Mouse (Mus musculus) neural tube, embryonic 10.5 days (tissue): Measurements from ENCODE around the gene Tmem19.

ENCODE experiments used
- DNase-seq: peaks from one replicate; pipeline ENCODE4 v3.0.0-alpha.2; 2017; ENCODE audit warnings: low spot score; ENCODE audit errors: extremely low spot score

The Tmem19 gene

DNA sequence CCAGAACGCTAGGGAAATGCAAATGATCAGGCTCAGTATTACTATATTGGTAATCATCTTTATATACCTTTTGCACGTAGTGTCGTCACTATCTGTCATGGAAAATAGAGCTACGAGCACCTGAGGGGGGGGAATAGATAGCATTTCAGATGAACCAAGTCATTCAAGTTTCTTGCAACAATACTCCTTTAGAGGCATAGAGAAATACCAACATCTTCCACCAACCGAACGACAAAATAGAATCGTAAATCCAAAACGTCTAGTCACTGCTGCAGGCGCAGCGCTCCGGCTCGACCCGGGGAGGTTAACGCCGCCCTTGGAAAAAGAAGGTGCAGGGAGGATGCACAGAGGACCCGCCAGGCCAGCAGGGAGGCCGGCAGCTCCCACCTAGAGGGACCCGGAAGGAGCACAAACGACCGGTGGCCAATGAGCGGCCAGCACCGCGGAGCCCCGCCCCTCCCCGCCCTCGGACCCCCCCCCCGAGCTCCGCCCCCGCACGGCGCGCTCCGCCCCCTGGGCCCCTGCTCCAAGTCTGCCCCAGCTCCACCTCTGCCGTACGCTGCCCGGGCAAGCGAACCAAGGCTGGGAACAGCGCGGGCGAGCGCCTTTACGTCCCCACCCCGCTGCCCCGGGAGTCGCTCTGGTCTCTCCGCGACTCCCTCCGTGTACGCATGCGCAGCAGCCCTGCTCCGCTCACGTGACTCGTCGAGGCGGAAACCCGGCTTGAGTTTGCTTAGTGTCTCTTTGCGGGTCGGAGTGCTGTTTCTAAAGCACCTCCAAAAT is at the start of gene Tmem19:
Tmem19 (minus strand) TSS at position 662 of the 783 bp plus-strand sequence.
- DNase-seq = peak; percentile 97

DNA sequence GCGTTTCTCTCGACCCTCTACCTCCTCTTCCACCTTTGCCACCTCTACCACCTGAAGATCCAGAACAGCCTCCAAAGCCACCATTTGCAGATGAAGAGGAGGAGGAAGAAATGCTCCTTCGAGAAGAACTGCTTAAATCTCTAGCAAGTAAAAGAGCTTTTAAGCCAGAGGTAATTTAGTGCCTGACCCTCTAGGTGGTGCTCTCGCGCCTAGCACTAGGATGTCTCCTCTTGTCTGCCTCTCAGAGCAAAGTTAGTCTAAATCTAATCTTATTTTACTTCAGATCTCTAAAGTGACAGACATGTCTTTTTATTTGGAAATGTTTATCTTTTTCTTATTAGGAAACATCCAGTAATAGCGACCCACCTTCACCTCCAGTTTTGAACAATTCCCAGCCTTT is 44.1 kb upstream of the Tmem19 start:
- peak; percentile 47 for DNase-seq

DNA sequence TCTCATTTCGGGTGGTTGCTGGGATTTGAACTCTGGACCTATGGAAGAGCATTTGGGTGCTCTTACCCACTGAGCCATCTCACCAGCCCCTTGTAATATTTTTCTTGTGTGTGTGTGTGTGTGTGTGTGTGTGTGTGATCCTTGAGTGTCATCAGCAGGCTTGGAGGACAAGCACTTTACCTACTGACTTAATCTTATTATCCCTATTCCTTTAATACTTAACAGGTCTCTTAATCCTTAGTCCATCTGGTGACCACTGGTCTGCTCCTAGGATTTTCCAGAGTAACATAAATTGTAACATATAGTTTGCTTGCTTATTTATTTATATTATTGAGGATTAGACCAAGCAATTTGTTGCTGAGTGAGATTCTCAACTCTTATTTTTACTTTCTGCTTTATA is 29.6 kb upstream of the Tmem19 start:
- DNase-seq = no peak

DNA sequence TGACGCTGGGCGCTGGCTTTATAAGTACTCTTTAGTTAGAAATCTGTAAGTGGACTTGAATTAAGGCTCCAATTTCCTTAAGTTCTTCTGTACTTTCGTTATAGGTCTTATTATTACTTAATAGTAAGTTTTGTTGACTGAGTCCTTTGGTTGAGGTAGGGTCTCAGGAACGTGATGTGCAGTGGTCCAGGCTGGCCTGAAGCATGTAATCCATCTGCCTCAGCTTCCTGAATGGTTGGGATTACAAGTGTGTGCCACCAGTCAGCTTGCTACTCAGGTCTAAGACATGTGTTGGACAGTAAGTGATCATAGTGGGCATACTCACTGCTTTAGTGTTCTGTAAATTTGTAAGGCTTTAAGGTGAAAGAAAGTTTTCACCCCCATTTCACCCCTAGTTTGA is 28.8 kb upstream of the Tmem19 start:
- DNase-seq = no peak

DNA sequence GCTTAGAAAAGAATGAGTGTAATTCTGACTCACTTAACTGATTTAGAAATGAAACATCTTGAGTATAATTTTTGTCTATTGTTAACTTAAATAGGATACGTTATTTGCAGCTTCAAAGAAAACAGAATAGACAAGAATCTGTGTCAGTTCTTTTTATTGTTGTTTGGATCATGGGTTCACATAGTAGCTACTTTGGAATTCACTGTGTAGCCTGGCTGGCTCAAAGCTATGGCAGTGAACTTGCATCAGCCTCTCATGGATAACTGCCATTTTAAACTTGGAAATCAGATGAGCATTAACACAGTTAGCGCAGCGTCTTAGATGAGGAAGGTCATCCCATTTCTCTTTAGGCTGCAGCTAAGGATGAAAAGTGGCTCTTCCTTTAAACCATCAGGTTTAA is 25.6 kb upstream of the Tmem19 start:
- no peak for DNase-seq

DNA sequence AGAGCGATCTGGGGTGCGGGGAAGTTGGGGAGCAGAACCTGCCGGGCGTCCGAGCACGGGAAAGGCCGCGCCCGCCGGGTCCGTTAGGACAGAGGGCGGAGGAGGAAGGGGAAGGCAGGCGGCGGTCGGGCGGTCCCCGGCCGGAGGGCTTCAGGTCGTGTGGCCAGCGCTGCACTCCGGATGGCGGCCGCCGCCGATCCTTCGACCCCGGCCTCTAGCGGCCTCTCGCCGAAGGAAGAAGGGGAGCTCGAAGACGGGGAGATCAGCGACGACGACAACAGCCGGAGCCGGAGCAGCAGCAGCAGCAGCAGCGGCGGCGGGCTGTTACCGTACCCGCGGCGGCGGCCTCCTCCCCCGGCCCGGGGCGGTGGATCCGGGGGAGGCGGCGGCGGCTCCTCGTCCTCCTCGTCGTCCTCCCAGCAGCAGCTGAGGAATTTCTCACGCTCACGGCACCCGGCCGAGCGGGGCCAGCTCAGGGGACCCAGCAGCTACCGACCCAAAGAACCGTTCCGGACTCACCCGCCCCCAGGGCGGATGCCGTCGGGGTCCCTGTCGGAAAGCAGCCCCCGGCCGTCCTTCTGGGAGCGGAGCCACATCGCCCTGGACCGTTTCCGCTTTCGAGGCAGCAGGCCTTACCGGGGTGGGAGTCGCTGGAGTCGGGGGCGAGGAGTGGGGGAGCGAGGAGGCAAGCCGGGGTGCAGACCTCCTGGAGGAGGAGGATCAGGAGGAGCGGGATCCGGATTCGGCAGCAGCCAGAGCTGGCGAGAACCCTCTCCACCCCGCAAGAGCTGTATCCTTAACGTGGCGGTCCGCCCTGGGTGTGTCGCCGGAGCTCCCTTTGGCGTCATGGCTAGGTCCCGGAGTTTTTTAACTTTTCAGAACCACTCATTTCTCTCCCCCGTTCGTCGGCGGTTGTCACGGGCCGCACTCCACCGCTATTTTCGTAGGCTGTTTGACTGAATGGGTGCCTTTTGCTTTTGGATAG is 23.0 kb upstream of the Tmem19 start:
- DNase-seq = peak; percentile 78

DNA sequence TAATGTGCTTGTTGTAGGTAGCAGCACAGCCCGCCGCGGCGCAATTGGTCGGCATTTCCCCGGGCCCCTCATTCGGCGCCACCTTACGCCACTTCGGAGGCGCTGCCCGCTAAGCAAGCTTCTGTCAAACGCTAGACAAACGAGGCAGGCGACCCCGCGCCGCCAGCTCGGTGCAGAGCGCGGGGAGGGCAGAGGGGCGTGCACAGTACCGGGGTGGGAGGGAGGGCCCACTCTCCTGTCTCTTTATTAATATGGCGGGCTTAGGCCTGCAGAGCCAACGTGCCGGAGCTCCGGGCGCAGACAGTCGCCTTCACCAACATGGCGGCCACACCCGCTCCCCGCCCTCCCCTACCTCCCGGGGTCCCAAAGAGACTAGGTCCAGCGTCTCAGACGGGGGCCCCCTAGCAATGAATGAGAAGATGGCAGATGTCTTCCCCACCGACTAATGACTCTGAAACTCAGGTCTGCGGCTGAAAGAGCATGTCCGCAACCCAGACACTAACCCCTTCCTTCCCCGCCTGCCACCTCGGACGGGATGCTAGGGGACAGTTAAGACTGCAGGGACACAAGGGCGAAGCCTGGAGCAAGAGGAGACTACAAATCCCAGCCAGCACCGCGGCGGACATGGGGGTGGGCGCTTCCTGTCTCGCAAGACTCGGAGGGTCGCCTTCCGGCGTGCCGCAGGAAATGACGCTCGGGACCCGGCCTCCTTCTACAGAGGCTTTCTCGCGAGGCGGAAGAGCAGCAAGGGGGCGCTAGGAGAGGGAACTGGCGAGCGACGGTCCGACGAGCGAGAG is 22.1 kb upstream of the Tmem19 start, which contains the start of the genes Thap2 and Zfc3h1:
Thap2 (minus strand) TSS at position 223 of the 797 bp plus-strand sequence.
Zfc3h1 (plus strand) TSS at position 739 of the 797 bp plus-strand sequence.
- peak; percentile 97 for DNase-seq

DNA sequence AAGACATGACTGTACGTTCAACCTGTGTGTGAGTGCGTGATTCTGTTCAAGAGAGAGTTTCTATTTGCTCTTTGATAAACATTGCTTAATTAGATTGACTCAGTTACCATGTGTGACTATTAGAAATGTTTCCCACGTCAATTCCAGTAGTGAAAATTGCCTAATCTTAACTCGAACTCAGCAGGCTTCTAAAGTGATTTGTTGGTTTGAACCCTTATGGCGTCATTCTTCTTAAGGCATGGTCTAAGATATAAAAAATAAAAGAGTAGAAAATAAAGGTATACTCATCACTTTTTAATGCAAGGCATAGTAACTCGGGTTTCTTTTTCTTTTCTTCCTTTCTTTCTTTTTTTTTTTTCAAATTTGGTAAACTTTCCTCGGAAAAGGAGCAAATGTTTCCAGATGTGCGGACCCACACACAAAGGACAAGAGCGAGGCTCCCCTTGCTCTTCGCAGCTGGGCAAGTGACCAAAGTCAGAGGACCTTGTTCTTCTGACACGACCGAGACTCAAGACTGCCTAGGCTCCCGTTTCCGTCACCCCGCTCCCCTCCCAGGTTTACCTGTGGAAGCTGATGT is 21.4 kb upstream of the Tmem19 start:
- no peak for DNase-seq

DNA sequence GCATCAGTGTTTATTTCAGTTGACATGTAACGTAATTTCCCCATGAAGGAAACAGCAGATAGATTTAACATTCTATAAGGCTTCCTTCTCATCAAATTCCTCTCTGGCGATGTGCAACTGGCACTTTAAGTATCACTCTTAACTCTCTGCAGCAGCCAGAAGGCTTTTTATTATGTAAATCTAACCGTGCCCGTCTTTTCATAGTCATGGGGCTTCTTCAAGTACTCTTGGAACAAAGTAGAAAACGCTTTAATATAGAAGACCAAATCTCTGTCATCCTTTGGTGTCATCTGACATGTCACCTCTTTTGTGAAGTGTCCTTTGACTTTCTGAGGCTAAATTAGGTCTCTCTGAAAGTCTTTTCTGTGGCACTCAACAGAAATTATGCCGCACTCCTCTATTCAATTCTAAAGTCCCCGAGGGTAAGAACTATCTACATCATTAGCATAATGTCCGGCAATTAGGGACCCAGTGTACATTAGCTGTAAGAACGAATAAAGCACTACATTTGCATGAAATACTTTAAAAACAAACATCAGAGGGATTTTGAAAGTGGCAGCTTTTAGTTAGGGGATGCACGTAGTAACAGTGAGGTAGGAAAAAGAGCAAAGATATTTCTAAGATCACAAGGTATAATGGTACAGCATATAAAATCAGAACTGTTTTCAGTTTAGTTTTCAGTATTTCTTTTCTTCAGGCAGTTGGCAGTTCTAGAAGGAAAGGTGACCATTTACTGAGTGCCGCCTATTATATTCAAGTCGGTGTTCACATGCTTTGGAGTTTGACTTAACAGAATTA is 20.7 kb upstream of the Tmem19 start:
- no peak for DNase-seq

DNA sequence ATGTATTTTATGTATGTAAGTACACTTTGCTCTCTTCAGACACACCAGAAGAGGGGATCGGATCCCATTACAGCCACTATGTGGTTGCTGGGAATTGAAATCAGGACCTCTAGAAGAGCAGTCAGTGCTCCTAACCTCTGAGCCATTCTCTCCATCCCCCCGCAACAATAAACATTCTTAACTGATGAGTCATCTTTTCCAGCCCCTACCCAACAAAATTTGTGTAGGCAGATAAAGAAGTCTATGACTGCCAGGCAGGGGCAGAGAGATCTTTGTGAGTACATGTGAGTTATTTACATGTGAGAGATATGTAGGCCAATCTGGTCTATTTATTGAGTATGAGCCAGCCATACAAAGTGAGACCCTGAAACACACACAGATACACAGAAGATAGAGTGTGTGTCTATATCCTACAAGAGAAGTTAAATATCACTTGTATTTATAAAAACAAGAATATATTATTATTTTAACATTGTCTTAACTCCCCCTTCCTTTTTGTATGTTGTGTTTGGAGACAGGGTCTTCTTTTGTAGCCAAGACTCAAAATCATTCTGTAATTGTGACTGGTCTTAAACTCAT is 19.3 kb upstream of the Tmem19 start:
- peak; percentile 10 for DNase-seq

DNA sequence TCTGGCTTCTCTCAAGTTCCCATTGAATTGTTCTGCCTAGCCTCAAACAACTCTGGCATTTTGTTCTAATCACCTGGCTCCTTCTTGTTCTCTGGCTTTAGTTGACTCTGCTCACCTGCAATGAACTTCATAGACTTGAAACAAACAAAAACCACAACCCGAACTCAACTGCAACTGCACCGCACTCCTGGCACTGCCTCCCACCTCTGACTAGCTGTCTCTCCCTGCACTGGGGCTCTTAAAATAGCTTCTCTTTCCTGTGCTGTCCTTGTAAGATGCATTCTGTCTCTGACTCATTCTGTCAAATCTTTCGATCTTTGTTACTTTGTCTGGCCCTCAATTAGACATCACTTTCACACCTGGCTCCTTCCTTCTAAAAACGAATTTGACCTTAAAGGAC is 850 bp upstream of the Tmem19 start:
- DNase-seq = peak; percentile 13

DNA sequence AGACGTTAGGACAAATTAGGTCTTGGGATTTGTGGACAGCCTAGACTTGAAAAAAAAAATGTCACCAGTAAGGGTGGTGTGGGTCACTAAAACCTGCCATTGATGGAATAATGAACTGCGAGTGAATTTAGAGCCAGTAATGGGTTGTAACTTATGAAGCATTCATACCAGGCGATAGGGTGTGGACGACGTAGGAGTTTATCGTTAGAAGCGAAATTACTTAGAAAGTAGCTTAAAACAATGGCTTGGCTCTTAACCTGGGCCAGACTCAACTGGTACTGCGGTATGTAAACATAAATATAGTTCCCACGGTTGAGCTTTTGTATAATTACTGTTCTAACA is 293 bp upstream of the Tmem19 start:
- DNase-seq = no peak

DNA sequence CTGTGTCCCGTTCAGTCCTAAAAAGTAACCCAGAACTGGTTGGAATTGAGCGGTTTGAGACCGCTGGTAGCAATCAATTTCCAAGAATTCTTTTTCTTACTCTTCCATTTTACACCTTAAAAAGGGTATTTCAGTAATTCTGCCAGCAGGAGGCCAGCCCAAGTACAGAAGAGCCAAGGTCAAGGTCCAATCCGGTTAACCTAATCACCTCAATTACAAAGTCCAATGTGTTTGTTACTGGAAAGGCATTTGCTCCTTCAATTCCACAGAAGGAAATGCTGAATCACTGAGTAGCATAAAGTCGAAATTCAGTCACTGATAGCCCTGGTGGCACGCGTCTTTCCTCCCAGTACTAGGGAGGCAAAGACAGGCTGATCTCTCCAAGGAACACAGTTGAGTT is 3.2 kb downstream of the Tmem19 start:
- no peak for DNase-seq

DNA sequence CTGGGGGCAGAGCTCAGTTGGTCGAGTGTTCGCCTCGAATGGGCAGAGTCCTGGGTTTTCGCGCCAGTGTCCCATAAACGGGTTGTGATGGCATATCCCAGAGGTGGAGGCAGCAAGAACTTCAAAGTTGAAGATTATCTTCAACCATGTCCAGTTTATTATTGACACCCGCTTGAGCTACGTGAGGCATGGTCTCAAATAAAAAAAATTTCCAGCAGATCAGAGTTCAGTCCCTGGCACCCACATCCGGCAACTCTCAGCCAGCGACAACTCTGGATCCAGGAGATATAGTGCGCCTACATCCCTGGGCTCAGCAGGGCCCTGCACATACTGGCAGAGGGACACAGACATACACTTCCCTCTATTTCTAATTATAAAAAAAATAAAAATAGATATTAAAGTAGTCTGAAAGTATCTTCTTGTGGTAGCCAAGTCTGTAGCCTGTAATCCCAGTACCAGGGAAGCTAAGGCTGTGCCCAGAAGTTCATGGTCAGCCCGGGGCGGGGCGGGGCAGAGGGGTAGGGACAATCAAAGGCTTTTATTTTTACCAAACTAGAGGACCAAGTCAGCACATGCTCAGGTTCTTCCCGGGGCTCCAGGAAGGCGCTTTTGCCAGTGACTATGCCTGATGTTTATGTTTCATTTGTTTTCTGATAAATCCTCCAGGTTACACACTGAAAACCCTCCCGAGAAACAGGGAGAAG is 3.9 kb downstream of the Tmem19 start:
- DNase-seq = no peak

DNA sequence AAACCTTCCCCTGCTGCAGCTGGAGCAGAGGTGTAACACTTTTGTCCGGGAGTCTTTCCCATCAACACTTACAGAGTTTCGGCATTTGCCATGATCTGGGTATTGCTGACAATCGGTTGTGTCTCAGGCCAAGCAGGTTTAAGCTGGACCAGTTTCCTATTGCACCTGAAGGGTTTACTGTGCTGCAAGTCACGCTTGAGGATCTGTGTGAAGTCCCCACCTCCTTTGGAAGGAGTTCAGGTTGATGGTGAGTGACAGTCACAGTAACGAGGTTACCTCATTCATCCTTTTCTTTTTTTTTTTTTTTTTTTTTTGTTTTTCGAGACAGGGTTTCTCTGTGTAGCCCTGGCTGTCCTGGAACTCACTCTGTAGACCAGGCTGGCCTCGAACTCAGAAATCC is 6.2 kb downstream of the Tmem19 start:
- DNase-seq = no peak

DNA sequence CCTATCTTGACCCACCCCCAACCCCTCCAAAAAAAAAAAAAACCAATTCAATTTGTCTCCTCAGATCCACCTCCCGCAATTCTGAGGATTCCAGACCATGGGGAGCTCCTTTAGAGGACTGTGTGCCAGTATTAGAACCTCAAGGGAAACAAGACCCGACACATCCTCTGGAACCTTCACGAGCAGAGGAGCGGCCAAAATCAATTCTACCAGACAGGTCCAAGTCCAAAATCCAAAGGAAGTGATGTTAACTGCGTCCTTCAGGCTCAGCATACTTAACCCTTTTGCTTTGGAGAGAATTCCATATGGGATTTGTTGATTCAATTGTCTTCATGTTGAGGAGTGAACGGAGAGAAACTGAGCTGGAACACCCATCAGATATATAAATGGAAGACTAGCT is 7.3 kb downstream of the Tmem19 start:
- DNase-seq = no peak

DNA sequence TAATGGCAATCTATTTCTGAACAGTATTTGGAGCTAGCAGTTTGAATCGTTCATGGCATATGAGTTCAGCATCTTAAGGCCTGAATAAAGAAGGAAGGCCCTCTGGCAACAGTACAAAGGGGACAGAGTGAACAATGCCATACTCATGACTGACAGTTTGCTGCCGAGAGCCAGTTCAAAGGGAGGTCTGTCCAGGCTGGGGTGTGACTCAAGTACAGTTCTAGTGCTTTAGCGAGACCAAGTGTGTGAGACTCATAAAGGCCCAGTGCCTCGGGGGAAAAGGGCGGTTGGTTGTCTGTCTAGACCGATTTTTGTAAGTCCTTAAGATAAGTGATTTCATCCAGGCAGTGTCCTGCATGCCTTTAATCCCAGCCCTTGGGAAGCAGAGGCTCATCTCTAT is 7.7 kb downstream of the Tmem19 start:
- DNase-seq = no peak

DNA sequence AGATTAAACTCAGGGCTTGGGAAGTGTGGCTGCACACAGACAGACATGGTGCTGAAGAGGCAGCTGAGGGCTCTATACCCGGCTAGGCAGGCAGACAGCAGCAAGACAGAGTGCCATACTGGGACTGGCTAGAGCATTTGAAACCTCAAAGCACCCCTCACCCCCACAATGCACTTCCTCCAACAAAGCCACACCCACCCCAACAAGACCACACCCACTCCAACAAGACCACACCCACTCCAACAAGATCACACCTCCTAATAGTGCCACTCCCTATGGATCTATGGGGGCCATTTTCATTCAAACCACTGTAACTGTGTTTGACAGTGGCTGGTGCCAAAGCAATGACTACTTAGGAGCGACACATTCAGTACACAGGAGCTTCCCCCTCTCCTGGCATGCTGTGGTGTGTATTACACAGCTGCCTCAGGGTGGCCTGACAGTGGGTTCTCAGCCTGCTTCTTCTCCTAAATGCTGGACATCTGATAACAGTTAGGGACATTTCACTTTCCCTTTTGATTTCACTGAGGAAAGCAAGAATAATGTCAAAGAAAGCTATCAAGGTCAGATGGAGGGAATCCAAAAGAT is 11.4 kb downstream of the Tmem19 start:
- DNase-seq = no peak

DNA sequence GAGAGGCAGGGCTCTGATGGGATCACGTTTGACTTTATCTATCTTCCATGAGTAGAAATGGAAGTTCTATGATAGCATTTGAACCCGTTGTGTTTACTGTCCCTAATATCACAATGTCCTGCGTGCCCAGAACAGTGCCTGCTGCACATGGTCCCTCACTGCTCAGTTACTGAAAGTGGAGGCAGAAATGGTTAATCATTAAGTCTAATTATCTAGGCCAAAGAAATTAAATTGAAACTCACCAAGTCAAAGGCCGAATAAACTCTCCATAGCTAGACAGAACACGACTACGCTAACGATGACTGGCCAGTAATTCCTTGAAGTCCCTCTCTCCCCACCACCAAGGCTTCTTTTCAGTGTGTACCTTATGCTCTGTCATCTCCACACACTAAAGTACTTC is 12.8 kb downstream of the Tmem19 start:
- DNase-seq = no peak
